9 mouse cellular contexts compared by ENCODE assay signal in the genomic region with DNA sequence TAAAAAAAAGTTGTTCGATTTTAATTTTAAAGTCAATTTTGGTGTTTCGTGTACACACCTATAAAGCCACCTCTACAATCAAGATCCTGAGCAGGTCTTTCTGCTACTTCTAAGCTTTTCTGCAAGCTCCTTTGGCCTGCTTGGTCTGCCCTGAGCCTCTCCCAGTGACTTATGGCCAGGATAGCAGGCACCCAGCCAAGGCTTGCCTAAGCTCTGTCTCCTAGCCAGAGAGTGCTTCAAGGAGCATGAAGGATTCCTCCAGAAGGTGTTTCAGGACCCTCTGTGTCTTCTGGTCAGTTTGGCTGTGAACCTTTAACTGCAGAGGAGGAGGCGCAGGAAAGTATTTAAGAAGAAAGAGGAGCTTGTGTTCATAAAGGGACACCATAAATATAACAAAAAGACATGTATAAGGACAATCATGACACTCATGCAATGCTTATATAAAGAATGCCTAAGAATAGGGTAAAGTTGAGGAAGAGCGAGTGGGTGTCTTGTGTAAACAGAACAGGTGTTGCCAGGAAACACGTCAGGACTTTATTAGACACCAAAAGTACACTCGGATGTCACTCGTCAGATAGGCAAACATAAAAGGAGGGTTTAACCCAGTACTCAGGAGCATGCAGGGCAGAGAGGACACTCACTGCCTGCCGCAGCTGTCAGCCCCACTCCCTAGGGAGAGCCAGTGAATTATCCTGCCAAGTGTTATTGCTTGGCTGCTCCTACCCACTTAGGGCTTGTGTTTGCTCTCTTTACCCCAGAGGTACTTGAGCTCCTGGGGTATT. TPM values are rescaled to one million over a fixed set of nuclear protein-coding genes. Genes with fewer than 3 reads are reported as not detected.
DNase-seq lines count a peak whose midpoint lies in the region; ATAC-seq and TF ChIP-seq lines count a peak whose summit lies in the region.
"Had no signal": no experiment of that assay in that cellular context is flagged by ENCODE, and none has a peak within 500 bp of the region (broad histone marks: within the 10 kb centered on the region; RNA-seq: fewer than 3 reads in every experiment).

No protein-coding gene starts in this region.

- H3K27me3 ChIP-seq in forebrain, embryonic 15.5 days: no peaks in the 10 kb centered on the region
- H3K27me3 ChIP-seq in hindbrain, embryonic 13.5 days: no peaks in the 10 kb centered on the region
- no peaks in the 10 kb centered on the region for H3K27me3 ChIP-seq in lung, postnatal 0 days (replicated peaks; ENCODE audit: insufficient read depth, low read length)

- WGBS in forebrain, embryonic 15.5 days: 78% methylated on average over 8 of the region's 8 CpGs
- WGBS in hindbrain, embryonic 13.5 days: 56% methylated on average over 8 of the region's 8 CpGs
- 27% methylated on average over 8 of the region's 8 CpGs for WGBS in lung, postnatal 0 days

- no peak for TF ChIP-seq EP300 in lung, postnatal 0 days (IDR thresholded peaks at IDR 0.05)

- no peak for ATAC-seq in forebrain, embryonic 15.5 days (replicated peaks)
- ATAC-seq in hindbrain, embryonic 13.5 days (ENCODE audit: low FRiP score): peak; percentile 74
- peak; percentile 86 for ATAC-seq in lung, postnatal 0 days

- H3K4me3 ChIP-seq in left cerebral cortex, adult 2 months: no peak overlapping the region
- no peak overlapping the region for H3K4me3 ChIP-seq in forebrain, embryonic 15.5 days
- no peak overlapping the region for H3K4me3 ChIP-seq in hindbrain, embryonic 13.5 days
- no peak overlapping the region for H3K4me3 ChIP-seq in lung, postnatal 0 days (ENCODE audit: low read depth, low read length)

- peak overlapping the region; percentile 38; the same call in 1 of the 2 replicates for H3K27ac ChIP-seq in left cerebral cortex, adult 2 months
- H3K27ac ChIP-seq in forebrain, embryonic 15.5 days (replicated peaks): 0 out of 2 replicates have a peak overlapping the region, but pooled peaks have one; percentile 22
- H3K27ac ChIP-seq in hindbrain, embryonic 13.5 days: peak overlapping the region; percentile 82
- no peak overlapping the region for H3K27ac ChIP-seq in lung, postnatal 0 days (ENCODE audit: low read length)

- H3K4me1 ChIP-seq in forebrain, embryonic 15.5 days: 0 out of 2 replicates have a peak, but pooled peaks cover 7% of the 10 kb centered on the region
- H3K4me1 ChIP-seq in hindbrain, embryonic 13.5 days (replicated peaks): peaks cover 14% of the 10 kb centered on the region
- 0 out of 2 replicates have a peak, but pooled peaks cover 3% of the 10 kb centered on the region for H3K4me1 ChIP-seq in lung, postnatal 0 days (ENCODE audit: insufficient read depth, low read depth, low read length)

- H3K9me3 ChIP-seq in forebrain, embryonic 15.5 days: no peaks in the 10 kb centered on the region
- H3K9me3 ChIP-seq in hindbrain, embryonic 13.5 days: no peaks in the 10 kb centered on the region
- no peaks in the 10 kb centered on the region for H3K9me3 ChIP-seq in lung, postnatal 0 days (ENCODE audit: low read length)

- TF ChIP-seq CTCF in left cerebral cortex, adult 2 months (IDR thresholded peaks at IDR 0.05): no peak
- TF ChIP-seq CTCF in lung, postnatal 0 days (IDR thresholded peaks at IDR 0.05): no peak

- H3K4me2 ChIP-seq in forebrain, embryonic 15.5 days (replicated peaks): no peak overlapping the region
- H3K4me2 ChIP-seq in hindbrain, embryonic 13.5 days: no peak overlapping the region
- no peak overlapping the region for H3K4me2 ChIP-seq in lung, postnatal 0 days (replicated peaks; ENCODE audit: low read depth, low read length)

- H3K36me3 ChIP-seq in forebrain, embryonic 15.5 days: no peaks in the 10 kb centered on the region
- no peaks in the 10 kb centered on the region for H3K36me3 ChIP-seq in hindbrain, embryonic 13.5 days
- H3K36me3 ChIP-seq in lung, postnatal 0 days (ENCODE audit: insufficient read depth, low read length): no peaks in the 10 kb centered on the region

- no peak for DNase-seq in left cerebral cortex, adult 2 months (ENCODE audit: extremely low spot score in 1 of 2, low spot score in 2 of 2)
- DNase-seq in left cerebral cortex, adult 18-20 months (ENCODE audit: low spot score in 2 of 2): no peak
- DNase-seq in adrenal gland, adult 8-10 months: peak; percentile 80
- peak; percentile 73 for DNase-seq in lung, postnatal 0 days (ENCODE audit: low spot score)
- no peak for DNase-seq in right cerebral cortex, postnatal 25 days
- DNase-seq in spleen, postnatal 4 days (ENCODE audit: low spot score in 2 of 2): no peak

- no peak overlapping the region for H3K9ac ChIP-seq in forebrain, embryonic 15.5 days (replicated peaks)
- H3K9ac ChIP-seq in hindbrain, embryonic 13.5 days: no peak overlapping the region
- no peak overlapping the region for H3K9ac ChIP-seq in lung, postnatal 0 days (replicated peaks; ENCODE audit: low read depth)

- intact Hi-C loops in left cerebral cortex, adult 2 months (cut with DNase I): no loop called here

RNA-seq across cellular contexts. Expression of a gene that starts 27.6 kb away (rescaled TPM):
- total RNA-seq in left cerebral cortex, adult 2 months (2021): not detected
- not detected for total RNA-seq in left cerebral cortex, adult 18-20 months (2021)
- not detected for total RNA-seq in adrenal gland, adult 8-10 months (2022)
- not detected in 2 replicates for polyA plus RNA-seq in forebrain, embryonic 15.5 days (2015; fragmentation: Nextera tagmentation; extraction: Ambion mirVana)
- polyA plus RNA-seq in hindbrain, embryonic 13.5 days (2015; fragmentation: Nextera tagmentation; extraction: Ambion mirVana): 0.35 TPM in 1 of 2 replicates, not detected in the other
- polyA plus RNA-seq in lung, postnatal 0 days (2015; fragmentation: Nextera tagmentation; extraction: Ambion mirVana): not detected in 2 replicates
- total RNA-seq: left cerebral cortex, postnatal 25 days had no signal

RNA-seq across cellular contexts. Expression of a gene that starts 36.0 kb away (rescaled TPM):
- total RNA-seq in left cerebral cortex, adult 2 months (2021): not detected
- not detected for total RNA-seq in left cerebral cortex, adult 18-20 months (2021)
- under 1 TPM; 0.22 to 0.34 (median 0.27) TPM for total RNA-seq in adrenal gland, adult 8-10 months (2022)
- polyA plus RNA-seq in forebrain, embryonic 15.5 days (2015; fragmentation: Nextera tagmentation; extraction: Ambion mirVana): 0.11 and 0.29 TPM in 2 replicates
- 0.13 and 0.26 TPM in 2 replicates for polyA plus RNA-seq in hindbrain, embryonic 13.5 days (2015; fragmentation: Nextera tagmentation; extraction: Ambion mirVana)
- polyA plus RNA-seq in lung, postnatal 0 days (2015; fragmentation: Nextera tagmentation; extraction: Ambion mirVana): 0.30 and 0.41 TPM in 2 replicates
- total RNA-seq: left cerebral cortex, postnatal 25 days had no signal

Comparison
In these comparisons a context has a peak if more than half of its experiments do, and no peak if none do; other contexts are left out.
1. DNase-seq: peak in adrenal gland, adult 8-10 months (single experiment) and lung, postnatal 0 days (single experiment); none in left cerebral cortex, adult 2 months (0 of 2), left cerebral cortex, adult 18-20 months (0 of 2), right cerebral cortex, postnatal 25 days (single experiment) and spleen, postnatal 4 days (0 of 2).